Mouse (Mus musculus): ENCODE data around the gene Abcb1b. TPM values are rescaled to one million over a fixed set of nuclear protein-coding genes. Genes with fewer than 3 reads are reported as not detected.

The Abcb1b gene
- total RNA-seq, 1 experiment from 2014 or later, result 48.1 TPM

GRCm38 (mm10) chr5:8898246-8898645 is 100.3 kb downstream of the Abcb1b start:
- ATAC-seq (replicated peaks in 1 of 2; ENCODE audit: insufficient read depth in 1 of 2, low FRiP score in 2 of 2, low TSS enrichment in 1 of 2, low read depth in 1 of 2, poor library complexity in 2 of 2, severe bottlenecking in 2 of 2), result no peak

- ATAC-seq (replicated peaks in 1 of 2; ENCODE audit: insufficient read depth in 1 of 2, low FRiP score in 2 of 2, low TSS enrichment in 1 of 2, low read depth in 1 of 2, poor library complexity in 2 of 2, severe bottlenecking in 2 of 2), result no peak
These were observed 103.1 kb downstream of the Abcb1b start for GRCm38 (mm10) chr5:8901001-8901400.

GRCm38 (mm10) chr5:8902141-8902817 is 104.3 kb downstream of the Abcb1b start:
- ATAC-seq (replicated peaks in 1 of 2; ENCODE audit: insufficient read depth in 1 of 2, low FRiP score in 2 of 2, low TSS enrichment in 1 of 2, low read depth in 1 of 2, poor library complexity in 2 of 2, severe bottlenecking in 2 of 2), result no peak

- ATAC-seq (replicated peaks in 1 of 2; ENCODE audit: insufficient read depth in 1 of 2, low FRiP score in 2 of 2, low TSS enrichment in 1 of 2, low read depth in 1 of 2, poor library complexity in 2 of 2, severe bottlenecking in 2 of 2), result no peak
These were observed 106.6 kb downstream of the Abcb1b start for GRCm38 (mm10) chr5:8904539-8904938.

- ATAC-seq (replicated peaks in 1 of 2; ENCODE audit: insufficient read depth in 1 of 2, low FRiP score in 2 of 2, low TSS enrichment in 1 of 2, low read depth in 1 of 2, poor library complexity in 2 of 2, severe bottlenecking in 2 of 2), result peak; percentile 92 to 93
These were observed 113.7 kb downstream of the Abcb1b start for GRCm38 (mm10) chr5:8911567-8912198.

Other genes starting within 250 kb of the Abcb1b start
- 3.9 and 4.2 TPM in 2 replicates for gene Rundc3b, start 175.2 kb upstream of the Abcb1b start, total RNA-seq (2017)
- gene Abcb1a, start 138.1 kb upstream of the Abcb1b start, total RNA-seq (2017), result 3.1 and 5.0 TPM in 2 replicates
- gene Abcb4, start 95.6 kb downstream of the Abcb1b start, total RNA-seq (2017), result 13.4 and 39.0 TPM in 2 replicates
- 80.4 and 87.1 TPM in 2 replicates for gene Crot, start 199.2 kb downstream of the Abcb1b start, total RNA-seq (2017)

All from hematopoietic stem cell, adult 5-6 weeks (primary cell).